Mouse (Mus musculus) large intestine, adult 2 months (tissue): ENCODE measurements around the gene Stxbp5l. TPM values are rescaled to one million over a fixed set of nuclear protein-coding genes. Genes with fewer than 3 reads are reported as not detected.
"Not testable (repeated sequence)": the region's sequence is repeated elsewhere in the genome, so short reads cannot be mapped to it uniquely, and the experiment has no call there.

Experiments used
- DNase-seq: peaks from one replicate; pipeline ENCODE4 v3.0.0-alpha.2; 2012; ENCODE audit warnings: low read depth, low spot score
- WGBS: fragments of 180-500 bp; shearing (Covaris S2); methylation state at CpG from one replicate; pipeline ENCODE4 v1.1.7; 2018; 5-methylcytosine and 5-hydroxymethylcytosine counted together
- polyA plus RNA-seq: library from polyadenylated mRNA; depleted of rRNA; stranded (reverse); fragments of >200 nt; gene quantifications from 2 replicates; pipeline ENCODE4 v1.2.3, GENCODE M21; 2012; rRNA removed

Gene Stxbp5l
- polyA plus RNA-seq, 1 experiment, result not detected

- 90% methylated on average over 1 of the region's 1 CpGs for WGBS
- DNase-seq, result no peak
Measured at GRCm38 (mm10) chr16:37304441-37304840, 80.3 kb downstream of the Stxbp5l start.

GRCm38 (mm10) chr16:37292593-37292992 is 92.2 kb downstream of the Stxbp5l start:
- no peak for DNase-seq
- WGBS, result 46% methylated on average over 1 of the region's 1 CpGs

- no peak for DNase-seq
- 16% methylated on average over 1 of the region's 1 CpGs for WGBS
Measured at GRCm38 (mm10) chr16:37280206-37280605, 104.6 kb downstream of the Stxbp5l start.

- no peak for DNase-seq
Measured at GRCm38 (mm10) chr16:37273681-37274080, 111.1 kb downstream of the Stxbp5l start.

GRCm38 (mm10) chr16:37261678-37262077 is 123.1 kb downstream of the Stxbp5l start:
- no peak for DNase-seq
- WGBS, result 37% methylated on average over 3 of the region's 3 CpGs

- no peak for DNase-seq
- WGBS, result 89% methylated on average over 1 of the region's 1 CpGs
Measured at GRCm38 (mm10) chr16:37219151-37219550, 165.6 kb downstream of the Stxbp5l start.

DNA sequence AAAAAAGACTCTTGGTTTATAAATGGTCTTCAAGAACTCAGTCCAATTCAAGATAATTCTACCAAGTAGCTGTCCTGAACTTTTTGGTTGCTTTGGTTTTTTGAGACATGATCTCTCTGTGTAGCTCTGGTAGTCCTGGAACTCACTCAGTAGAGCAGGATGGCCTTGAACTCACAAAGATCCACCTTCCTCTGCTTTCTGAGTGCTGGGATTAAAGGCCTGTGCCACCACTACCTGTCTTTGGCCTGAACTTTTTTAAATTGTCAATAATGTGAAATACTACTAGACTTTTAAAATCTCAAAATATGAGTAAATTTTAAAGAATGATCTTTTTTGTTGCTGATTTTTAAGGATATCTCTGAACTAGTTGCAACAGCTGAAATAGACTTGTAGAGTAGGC is 176.0 kb downstream of the Stxbp5l start:
- DNase-seq, result no peak

DNA sequence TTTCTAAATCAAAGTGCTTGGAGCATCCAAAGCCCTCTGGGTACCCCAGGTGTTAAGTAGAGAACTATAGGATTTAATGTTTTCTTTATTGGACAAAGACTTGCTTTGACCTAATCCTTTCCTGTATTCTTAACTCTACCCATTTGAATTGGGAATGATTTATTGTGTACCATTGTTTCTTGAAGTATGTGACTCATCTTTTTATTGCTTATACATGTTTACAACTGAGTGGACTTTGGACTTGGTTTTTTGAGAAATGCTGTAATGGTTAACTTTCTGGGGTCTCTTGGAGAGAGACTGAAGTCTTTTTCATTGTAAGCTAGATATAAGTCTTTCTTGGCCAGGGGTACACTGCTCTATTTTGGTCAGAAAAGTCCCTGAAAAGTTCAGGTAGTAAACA is 190.6 kb downstream of the Stxbp5l start:
- no peak for DNase-seq

DNA sequence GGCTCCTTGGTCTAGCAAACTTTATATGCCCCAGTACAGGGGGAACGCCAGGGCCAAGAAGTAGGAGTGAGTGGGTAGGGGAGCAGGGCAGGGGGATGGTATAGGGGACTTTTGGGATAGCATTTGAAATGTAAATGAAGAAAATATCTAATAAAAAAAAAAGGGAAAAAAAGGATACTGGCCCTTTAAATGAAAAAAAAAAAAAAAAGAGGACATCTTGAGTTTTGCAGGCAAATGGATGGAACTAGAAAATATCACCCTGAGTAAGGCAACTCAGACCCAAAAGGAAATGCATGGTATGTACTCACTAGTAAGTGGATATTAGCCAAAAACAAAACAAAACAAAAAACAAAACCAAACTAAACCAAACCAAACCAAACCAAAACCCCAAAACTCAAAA is 259.6 kb downstream of the Stxbp5l start:
- DNase-seq, result not testable (repeated sequence)
- 87% methylated on average over 1 of the region's 1 CpGs for WGBS

- peak; percentile 10 for DNase-seq
Measured at GRCm38 (mm10) chr16:37109285-37109684, 275.5 kb downstream of the Stxbp5l start.

DNA sequence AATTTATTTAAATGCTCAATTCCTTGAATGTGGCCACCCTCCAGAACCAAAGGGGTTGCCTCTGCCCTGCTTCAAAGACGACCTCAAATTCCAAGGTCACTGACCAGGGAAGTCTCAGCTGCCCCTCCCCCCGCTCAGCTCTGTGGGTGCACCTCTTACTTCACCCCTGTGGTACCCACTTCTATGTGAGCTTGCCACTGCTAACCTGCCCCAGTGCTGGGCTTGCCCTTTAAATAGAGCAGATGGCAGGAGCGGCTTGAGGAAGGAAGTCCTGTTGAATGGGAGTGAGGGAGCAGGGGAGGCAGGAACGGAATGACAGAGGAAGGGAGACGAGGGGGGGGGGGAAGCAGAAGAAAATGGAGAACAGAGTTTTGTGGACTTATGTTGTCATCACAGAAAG is 276.0 kb downstream of the Stxbp5l start:
- WGBS, result 28% methylated on average over 5 of the region's 5 CpGs

More at GRCm38 (mm10) chr16:37109285-37109684, 275.5 kb downstream of the Stxbp5l start:
- WGBS, result 17% methylated on average over 3 of the region's 3 CpGs

DNA sequence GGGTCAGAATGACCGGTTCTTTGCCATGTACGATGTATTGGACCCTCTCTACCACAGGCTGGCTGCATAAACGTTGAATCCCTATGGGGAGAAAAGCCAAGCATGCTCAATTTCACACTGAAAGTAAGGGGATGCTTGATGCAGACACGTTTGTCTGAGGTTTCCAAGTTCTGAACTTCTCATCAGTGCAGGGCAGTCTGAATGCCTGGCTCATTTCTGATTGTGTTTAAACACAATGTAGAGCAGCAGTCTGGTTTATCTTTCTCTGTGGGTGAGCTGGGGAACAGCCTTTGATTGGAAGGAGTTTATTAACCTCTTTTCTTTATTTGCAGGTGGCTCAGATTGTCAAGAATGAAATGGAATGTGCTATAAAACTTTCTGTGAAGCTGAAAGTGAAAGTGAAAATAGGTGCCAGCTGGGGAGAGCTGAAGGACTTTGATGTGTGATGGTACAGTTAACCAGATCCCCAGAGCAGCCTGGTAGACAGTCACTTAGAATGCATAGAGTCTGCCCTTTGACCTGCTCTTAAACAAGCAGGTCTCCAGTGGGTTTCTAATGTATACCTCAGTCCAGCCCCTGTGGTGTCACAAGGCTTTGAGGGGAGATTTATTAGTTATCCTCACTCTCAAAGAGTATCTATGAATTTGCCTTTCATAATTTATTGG is 290.5 kb downstream of the Stxbp5l start:
- 67% methylated on average over 4 of the region's 4 CpGs for WGBS
- DNase-seq, result peak; percentile 29

More for the DNA sequence above, 276.0 kb downstream of the Stxbp5l start:
- DNase-seq, result no peak

- DNase-seq, result no peak
- 70% methylated on average over 1 of the region's 1 CpGs for WGBS
Measured at GRCm38 (mm10) chr16:37089648-37090047, 295.1 kb downstream of the Stxbp5l start.

GRCm38 (mm10) chr16:37072354-37072753 is 312.4 kb downstream of the Stxbp5l start:
- WGBS, result 66% methylated on average over 5 of the region's 5 CpGs
- DNase-seq, result no peak

Other genes starting within 250 kb of the Stxbp5l start
- 3.8 and 5.9 TPM in 2 replicates for gene Gtf2e1, start 154.8 kb upstream of the Stxbp5l start, polyA plus RNA-seq
- 4.3 and 5.2 TPM in 2 replicates for gene Rabl3, start 154.9 kb upstream of the Stxbp5l start, polyA plus RNA-seq
- not detected in 2 replicates for gene Hgd, start 195.2 kb upstream of the Stxbp5l start, polyA plus RNA-seq